Mouse (Mus musculus): ENCODE results near the gene Ppp1r14c. TPM values are rescaled to one million over a fixed set of nuclear protein-coding genes. Genes with fewer than 3 reads are reported as not detected.

Gene Ppp1r14c
- 2.3 and 2.4 TPM in 2 replicates for polyA plus RNA-seq (2016; fragmentation: Nextera tagmentation; extraction: Ambion mirVana)

DNA sequence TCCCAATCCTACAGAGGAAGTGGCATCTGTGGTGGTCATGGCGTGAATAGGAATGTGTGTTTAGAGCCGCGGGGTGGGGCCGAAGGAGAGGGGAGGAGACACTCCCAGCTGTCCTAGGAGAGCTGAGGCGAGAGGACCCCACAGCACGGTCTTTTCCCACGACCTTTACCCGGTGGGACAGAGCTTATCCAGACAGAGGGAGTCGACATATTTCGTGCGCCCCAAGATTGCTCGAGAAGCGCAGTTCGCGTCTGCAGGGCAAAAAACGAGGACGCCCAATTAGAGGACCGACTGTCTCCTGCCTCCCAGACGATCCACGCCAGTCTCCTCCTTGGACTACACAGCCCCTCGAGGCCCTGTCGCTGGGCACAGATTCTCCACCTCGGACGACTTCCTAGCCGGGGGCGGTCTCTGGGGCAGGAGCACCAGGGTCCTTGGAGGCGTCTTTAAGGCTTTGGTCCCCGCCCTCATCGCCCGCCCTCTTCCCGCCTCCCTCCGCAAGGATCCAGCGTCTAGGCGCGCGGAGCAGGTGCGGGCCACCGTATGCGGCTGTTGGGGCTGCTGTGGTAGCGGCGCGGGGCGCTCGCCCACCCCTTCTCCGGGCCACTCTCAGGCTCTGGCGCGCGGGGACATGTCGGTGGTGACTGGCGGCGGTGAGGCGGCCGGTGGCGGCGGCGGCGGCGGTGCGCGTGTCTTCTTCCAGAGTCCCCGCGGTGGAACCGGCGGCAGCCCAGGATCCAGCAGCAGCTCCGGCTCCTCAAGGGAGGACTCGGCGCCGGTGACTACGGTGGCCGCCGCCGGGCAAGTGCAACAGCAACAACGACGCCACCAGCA is at the start of gene Ppp1r14c:
Gene Ppp1r14c, plus strand, starts transcription at position 22 of the 834 bp plus-strand sequence.
- peak; percentile 65 for DNase-seq (ENCODE audit: low spot score)
- peaks cover 20% of the 10 kb centered on the region for H3K4me1 ChIP-seq
- peak within 1 kb of the TSS; percentile 68 for H3K4me3 ChIP-seq
- H3K27ac ChIP-seq (replicated peaks), result peak within 1 kb of the TSS; percentile 59
- peaks cover 46% of the 10 kb centered on the region for H3K27me3 ChIP-seq (replicated peaks; ENCODE audit: low read depth, poor library complexity, severe bottlenecking)
- H3K36me3 ChIP-seq (replicated peaks), result no peaks in the 10 kb centered on the region
- no peaks in the 10 kb centered on the region for H3K9me3 ChIP-seq
- under 1% methylated on average over 74 of the region's 74 CpGs for WGBS

DNA sequence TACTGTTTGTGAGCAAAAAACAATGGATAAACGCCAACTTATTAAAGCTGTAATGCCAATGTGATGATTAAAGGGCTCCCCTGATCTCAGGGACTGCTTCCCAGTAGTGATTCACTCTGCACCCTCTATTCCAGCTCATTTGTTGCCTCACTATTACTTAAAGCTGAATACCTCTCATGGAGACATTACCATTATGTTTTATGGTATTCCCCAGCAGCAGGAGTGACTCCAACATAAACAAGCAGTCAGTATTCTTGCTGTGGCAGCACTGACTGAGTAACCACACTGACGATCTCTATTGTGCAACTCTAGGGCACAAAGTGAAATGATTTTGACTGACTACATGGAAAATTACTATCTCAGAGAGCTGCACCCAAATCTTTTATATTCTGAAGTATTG is 44.5 kb upstream of the Ppp1r14c start:
- peaks cover 9% of the 10 kb centered on the region for H3K9me3 ChIP-seq
- DNase-seq (ENCODE audit: low spot score), result no peak
- H3K4me3 ChIP-seq, result no peak overlapping the region
- no peaks in the 10 kb centered on the region for H3K4me1 ChIP-seq
- no peak overlapping the region for H3K27ac ChIP-seq (replicated peaks)
- no peaks in the 10 kb centered on the region for H3K27me3 ChIP-seq (replicated peaks; ENCODE audit: low read depth, poor library complexity, severe bottlenecking)
- WGBS, result 84% methylated on average over 2 of the region's 2 CpGs
- H3K36me3 ChIP-seq (replicated peaks), result no peaks in the 10 kb centered on the region

DNA sequence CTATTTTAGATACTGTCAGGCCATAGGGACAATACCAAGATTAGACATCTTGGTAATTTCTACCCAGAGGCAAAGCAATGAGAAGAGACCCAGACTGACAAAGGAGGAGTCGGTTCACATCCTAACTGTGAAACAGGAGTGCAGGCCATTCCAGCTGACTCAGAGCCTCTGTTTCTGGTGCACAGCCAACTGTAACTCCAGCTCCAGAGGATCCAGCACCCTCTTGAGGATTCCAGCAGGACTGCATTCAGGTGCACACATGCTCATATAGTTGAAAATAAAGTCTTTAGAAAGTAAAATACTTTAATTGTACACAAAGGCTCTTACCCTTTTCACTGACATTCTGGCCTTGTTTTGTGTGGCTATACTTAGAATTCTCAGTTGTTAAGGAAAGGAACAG is 40.4 kb upstream of the Ppp1r14c start:
- H3K4me3 ChIP-seq, result no peak overlapping the region
- H3K27ac ChIP-seq (replicated peaks), result no peak overlapping the region
- H3K9me3 ChIP-seq, result peaks cover 9% of the 10 kb centered on the region
- DNase-seq (ENCODE audit: low spot score), result no peak
- no peaks in the 10 kb centered on the region for H3K4me1 ChIP-seq
- no peaks in the 10 kb centered on the region for H3K36me3 ChIP-seq (replicated peaks)
- H3K27me3 ChIP-seq (replicated peaks; ENCODE audit: low read depth, poor library complexity, severe bottlenecking), result no peaks in the 10 kb centered on the region
- 84% methylated on average over 1 of the region's 1 CpGs for WGBS

DNA sequence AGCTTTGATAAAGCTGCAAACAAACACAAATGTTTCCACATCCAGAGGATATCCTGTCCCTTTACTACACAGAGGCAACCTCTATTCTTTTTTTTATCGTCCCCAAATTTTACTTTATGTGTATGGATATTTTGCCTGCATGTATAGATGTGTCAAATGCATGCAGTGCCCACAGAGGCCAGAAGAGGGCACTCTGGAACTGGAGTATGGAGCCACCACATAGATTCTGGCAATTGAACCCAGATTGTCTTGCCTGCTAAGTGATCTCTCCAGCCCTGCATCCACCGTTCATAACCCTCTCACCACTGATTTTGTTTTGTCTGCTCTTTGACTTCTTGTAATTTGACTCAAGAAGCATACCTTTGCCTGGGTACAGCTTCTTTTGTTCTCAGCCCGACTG is 33.0 kb upstream of the Ppp1r14c start:
- H3K4me3 ChIP-seq, result no peak overlapping the region
- H3K4me1 ChIP-seq, result 0 out of 2 replicates have a peak, but pooled peaks cover 7% of the 10 kb centered on the region
- no peaks in the 10 kb centered on the region for H3K27me3 ChIP-seq (replicated peaks; ENCODE audit: low read depth, poor library complexity, severe bottlenecking)
- H3K27ac ChIP-seq (replicated peaks), result no peak overlapping the region
- 20% methylated on average over 3 of the region's 3 CpGs for WGBS
- no peaks in the 10 kb centered on the region for H3K36me3 ChIP-seq (replicated peaks)
- no peaks in the 10 kb centered on the region; the same call in 1 of the 2 replicates for H3K9me3 ChIP-seq
- DNase-seq (ENCODE audit: low spot score), result peak; percentile 81

DNA sequence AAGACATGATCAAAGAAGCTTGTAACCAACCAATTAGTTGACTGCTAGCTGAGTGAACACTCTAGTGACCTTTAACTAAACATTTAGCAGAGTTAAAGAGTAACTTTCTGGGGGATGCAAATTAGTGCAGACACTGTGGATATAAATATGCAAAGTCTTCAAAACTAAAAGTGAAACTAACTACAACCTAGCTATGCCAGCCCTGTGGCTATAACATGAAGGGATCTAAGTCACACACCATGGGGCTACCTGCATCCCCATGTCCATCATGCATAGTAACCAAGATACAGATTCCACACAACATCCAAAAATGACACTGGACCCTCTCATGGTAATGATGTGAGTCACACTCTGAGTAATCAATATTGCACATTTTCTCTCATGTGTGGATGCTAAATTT is 31.3 kb upstream of the Ppp1r14c start:
- Histone ChIP-seq H3K4me1 (0 out of 2 replicates have a peak, but pooled peaks cover 7% of the 10 kb centered on the region), H3K4me3 (no peak overlapping the region), H3K27me3 (replicated peaks; ENCODE audit: low read depth, poor library complexity, severe bottlenecking) (no peaks in the 10 kb centered on the region), H3K27ac (replicated peaks) (no peak overlapping the region), H3K9me3 (no peaks in the 10 kb centered on the region; the same call in 1 of the 2 replicates), H3K36me3 (replicated peaks) (no peaks in the 10 kb centered on the region)
- no peak for DNase-seq (ENCODE audit: low spot score)

DNA sequence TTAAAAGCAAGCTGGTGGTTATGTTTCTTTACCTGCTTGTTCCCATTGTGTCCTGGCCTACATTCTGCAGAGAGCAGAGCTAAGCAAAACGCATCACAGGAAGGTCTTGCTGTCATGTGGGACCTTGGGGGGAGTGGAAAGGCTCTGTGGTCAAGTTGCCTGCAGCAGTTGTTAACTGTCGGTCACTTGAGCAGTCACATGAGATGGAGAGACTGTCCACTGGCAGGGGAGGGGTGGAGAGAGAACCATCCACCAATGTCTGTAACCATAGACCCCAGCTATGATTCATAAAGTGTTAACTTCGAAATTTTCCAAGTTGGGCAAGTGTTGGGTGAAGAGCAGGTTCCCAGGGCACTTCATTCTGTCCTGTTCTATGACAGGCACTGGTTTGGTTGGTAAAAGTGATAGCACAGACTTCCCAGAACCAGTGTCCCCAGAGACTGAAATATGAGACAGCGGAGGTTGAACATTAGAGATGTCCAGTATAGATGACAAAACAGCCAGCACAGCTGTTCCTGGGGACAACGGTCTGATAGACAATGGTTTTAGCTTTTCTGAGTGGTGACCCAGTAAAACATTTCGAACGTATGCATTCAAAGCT is 29.0 kb upstream of the Ppp1r14c start:
- Histone ChIP-seq H3K4me1 (0 out of 2 replicates have a peak, but pooled peaks cover 7% of the 10 kb centered on the region), H3K36me3 (replicated peaks) (no peaks in the 10 kb centered on the region), H3K4me3 (no peak overlapping the region), H3K9me3 (no peaks in the 10 kb centered on the region), H3K27ac (replicated peaks) (no peak overlapping the region), H3K27me3 (replicated peaks; ENCODE audit: low read depth, poor library complexity, severe bottlenecking) (peaks cover 4% of the 10 kb centered on the region; the same call in 1 of the 2 replicates)
- no peak for DNase-seq (ENCODE audit: low spot score)
- WGBS, result 67% methylated on average over 7 of the region's 7 CpGs

DNA sequence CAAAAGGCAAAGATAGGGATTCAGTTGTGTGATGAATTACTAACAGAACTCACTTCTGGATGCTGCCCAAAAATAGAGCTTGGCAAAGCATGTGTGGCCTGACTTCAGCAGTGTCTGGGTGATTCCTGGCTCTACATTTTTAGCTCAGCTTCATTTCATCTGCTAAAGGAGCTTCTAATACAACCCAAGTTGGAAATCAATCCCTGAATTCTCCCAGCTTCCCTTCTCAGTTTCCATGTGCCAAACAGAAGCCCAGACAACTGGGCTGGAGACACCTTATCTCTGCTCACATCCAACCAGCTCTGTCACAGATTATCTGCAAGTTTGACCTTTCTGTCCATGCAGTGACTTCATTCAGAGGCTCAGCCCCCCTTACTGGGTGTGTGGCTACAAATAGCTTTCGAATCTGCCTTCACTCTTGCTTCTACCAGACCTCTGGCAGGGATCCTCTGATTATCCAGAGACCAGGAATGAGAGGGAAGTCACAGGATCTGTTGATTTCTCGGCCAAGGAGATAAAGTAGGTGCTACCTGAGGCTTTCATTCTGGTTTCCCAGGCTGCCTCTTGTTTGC is 28.4 kb upstream of the Ppp1r14c start:
- no peak for DNase-seq (ENCODE audit: low spot score)
- 0 out of 2 replicates have a peak, but pooled peaks cover 7% of the 10 kb centered on the region for H3K4me1 ChIP-seq
- peaks cover 4% of the 10 kb centered on the region; the same call in 1 of the 2 replicates for H3K27me3 ChIP-seq (replicated peaks; ENCODE audit: low read depth, poor library complexity, severe bottlenecking)
- H3K9me3 ChIP-seq, result no peaks in the 10 kb centered on the region
- H3K27ac ChIP-seq (replicated peaks), result no peak overlapping the region
- H3K4me3 ChIP-seq, result no peak overlapping the region
- 69% methylated on average over 2 of the region's 2 CpGs for WGBS
- H3K36me3 ChIP-seq (replicated peaks), result no peaks in the 10 kb centered on the region

DNA sequence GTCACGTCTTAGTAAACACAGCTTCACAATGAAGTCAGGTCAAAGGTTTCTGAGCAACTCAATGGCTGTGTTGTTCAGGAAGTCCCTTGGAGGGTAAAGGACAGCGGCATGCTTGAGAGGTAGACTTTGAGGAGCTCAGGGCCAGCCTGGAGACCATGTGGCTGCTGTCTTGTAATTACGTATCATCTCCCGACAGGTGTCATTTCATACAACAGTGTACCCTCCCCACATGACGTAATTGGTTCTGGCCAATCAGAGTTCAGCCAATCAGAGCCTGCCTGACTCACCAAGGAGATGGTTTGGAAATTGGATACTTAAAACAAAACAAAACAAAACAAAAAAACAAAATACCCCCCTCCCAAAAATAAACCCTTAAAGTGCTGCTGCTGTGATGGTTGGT is 20.2 kb upstream of the Ppp1r14c start:
- H3K27me3 ChIP-seq (replicated peaks; ENCODE audit: low read depth, poor library complexity, severe bottlenecking), result peaks cover under 1% of the 10 kb centered on the region; the same call in 1 of the 2 replicates
- H3K4me1 ChIP-seq, result peaks cover 10% of the 10 kb centered on the region
- 36% methylated on average over 5 of the region's 5 CpGs for WGBS
- no peaks in the 10 kb centered on the region for H3K9me3 ChIP-seq
- H3K27ac ChIP-seq (replicated peaks), result no peak overlapping the region
- no peaks in the 10 kb centered on the region for H3K36me3 ChIP-seq (replicated peaks)
- DNase-seq (ENCODE audit: low spot score), result peak; percentile 19
- no peak overlapping the region for H3K4me3 ChIP-seq

DNA sequence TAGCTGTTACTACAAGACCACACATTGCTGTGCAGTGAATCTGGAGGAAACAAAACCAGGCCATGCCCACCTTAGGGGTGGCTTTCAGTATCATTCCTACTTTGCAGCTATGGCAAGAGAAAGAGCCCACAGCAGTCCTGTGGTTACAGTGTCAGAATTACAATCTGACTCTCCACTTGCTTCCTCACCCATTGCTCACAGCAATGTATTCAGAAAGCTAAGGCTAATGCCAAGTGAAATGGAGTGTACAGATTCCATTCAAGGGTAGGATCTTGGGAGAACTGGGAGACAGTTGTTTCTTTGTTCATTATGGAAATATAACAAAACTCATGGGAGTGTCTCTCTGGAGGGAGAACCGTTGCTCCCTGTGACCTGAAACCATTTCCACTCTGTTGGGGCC is 6.3 kb upstream of the Ppp1r14c start:
- Histone ChIP-seq H3K27ac (replicated peaks) (no peak overlapping the region), H3K36me3 (replicated peaks) (no peaks in the 10 kb centered on the region), H3K4me1 (no peaks in the 10 kb centered on the region), H3K27me3 (replicated peaks; ENCODE audit: low read depth, poor library complexity, severe bottlenecking) (0 out of 2 replicates have a peak, but pooled peaks cover 1% of the 10 kb centered on the region), H3K4me3 (no peak overlapping the region), H3K9me3 (no peaks in the 10 kb centered on the region)
- 73% methylated on average over 1 of the region's 1 CpGs for WGBS
- DNase-seq (ENCODE audit: low spot score), result no peak

DNA sequence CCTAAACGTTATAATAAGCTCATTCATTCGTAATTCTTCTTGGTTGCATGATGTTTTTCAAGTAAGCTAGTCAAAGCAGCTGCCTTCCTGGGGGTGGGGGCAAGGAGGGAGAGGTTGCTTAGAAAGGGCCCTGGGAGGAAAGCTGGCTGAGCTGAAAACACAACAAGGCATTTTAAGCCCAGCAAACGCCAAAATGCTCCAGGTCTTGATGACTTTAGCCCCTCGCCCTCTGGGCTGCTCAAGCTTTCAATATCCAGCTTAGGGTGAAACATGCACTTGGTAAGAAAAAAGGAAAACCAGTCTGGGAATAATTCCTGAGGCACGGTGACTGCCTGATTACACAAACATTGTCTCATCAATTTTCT is 204 bp upstream of the Ppp1r14c start:
- Histone ChIP-seq H3K27me3 (replicated peaks; ENCODE audit: low read depth, poor library complexity, severe bottlenecking) (peaks cover 46% of the 10 kb centered on the region), H3K9me3 (no peaks in the 10 kb centered on the region), H3K4me1 (peaks cover 20% of the 10 kb centered on the region), H3K27ac (replicated peaks) (no peak overlapping the region), H3K36me3 (replicated peaks) (no peaks in the 10 kb centered on the region), H3K4me3 (peak overlapping the region; percentile 68)
- 31% methylated on average over 5 of the region's 5 CpGs for WGBS
- no peak for DNase-seq (ENCODE audit: low spot score)

DNA sequence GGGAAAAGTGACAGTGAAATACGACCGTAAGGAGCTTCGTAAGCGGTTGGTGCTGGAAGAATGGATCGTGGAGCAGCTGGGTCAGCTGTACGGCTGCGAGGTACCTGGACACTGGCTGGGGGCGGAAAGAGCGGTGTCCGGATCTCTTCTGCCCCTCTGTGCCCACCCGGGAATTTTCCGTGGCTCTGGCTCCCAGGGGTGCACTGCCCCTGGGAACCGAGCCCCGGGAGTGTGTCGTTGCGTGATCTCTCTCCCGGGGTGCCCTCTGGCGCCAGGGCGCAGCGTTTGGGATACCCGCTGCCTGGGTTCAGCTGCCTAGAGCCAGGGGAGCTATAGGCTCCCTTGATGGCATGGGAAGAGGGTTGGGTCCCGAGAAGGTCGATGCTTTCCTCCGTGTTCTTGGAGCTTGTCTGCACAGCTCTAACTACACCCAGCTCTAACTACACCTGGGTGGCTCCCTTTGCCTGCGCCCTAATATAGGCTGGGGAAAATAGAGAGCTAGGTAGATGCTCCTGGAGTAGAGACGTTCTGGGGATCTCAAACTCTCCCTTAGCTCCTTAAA is 1.1 kb downstream of the Ppp1r14c start:
- WGBS, result 1% methylated on average over 26 of the region's 26 CpGs
- Histone ChIP-seq H3K27ac (replicated peaks) (peak overlapping the region; percentile 59; the same call in 1 of the 2 replicates), H3K27me3 (replicated peaks; ENCODE audit: low read depth, poor library complexity, severe bottlenecking) (peaks cover 46% of the 10 kb centered on the region), H3K9me3 (no peaks in the 10 kb centered on the region), H3K4me3 (peak overlapping the region; percentile 68), H3K36me3 (replicated peaks) (no peaks in the 10 kb centered on the region), H3K4me1 (peaks cover 20% of the 10 kb centered on the region)
- peak; percentile 39 for DNase-seq (ENCODE audit: low spot score)

DNA sequence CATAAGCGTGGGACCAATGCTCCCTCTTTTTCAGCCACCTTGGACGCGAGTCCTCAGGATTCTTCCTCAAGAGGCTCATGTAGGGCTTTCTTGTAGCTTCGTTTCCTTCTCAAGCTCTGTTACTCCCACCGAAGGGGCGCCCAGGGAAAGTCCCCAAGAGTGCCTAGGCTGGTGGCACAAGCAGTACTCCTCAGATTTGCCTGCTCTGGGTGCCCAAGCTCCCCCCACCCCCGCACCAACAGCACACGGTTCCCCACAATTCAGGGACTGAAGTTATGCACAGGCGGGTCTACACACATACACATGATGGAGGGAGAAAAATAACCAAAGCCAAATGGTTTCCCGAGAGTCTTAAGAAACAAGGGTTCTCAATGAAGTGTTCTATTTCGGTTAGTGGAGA is 1.6 kb downstream of the Ppp1r14c start:
- Histone ChIP-seq H3K36me3 (replicated peaks) (no peaks in the 10 kb centered on the region), H3K9me3 (no peaks in the 10 kb centered on the region), H3K27me3 (replicated peaks; ENCODE audit: low read depth, poor library complexity, severe bottlenecking) (peaks cover 46% of the 10 kb centered on the region), H3K4me1 (peaks cover 20% of the 10 kb centered on the region), H3K27ac (replicated peaks) (no peak overlapping the region), H3K4me3 (peak overlapping the region; percentile 68)
- DNase-seq (ENCODE audit: low spot score), result peak; percentile 13
- WGBS, result 28% methylated on average over 11 of the region's 11 CpGs
